Mouse (Mus musculus): ENCODE data around the gene Smad3.

DNA sequence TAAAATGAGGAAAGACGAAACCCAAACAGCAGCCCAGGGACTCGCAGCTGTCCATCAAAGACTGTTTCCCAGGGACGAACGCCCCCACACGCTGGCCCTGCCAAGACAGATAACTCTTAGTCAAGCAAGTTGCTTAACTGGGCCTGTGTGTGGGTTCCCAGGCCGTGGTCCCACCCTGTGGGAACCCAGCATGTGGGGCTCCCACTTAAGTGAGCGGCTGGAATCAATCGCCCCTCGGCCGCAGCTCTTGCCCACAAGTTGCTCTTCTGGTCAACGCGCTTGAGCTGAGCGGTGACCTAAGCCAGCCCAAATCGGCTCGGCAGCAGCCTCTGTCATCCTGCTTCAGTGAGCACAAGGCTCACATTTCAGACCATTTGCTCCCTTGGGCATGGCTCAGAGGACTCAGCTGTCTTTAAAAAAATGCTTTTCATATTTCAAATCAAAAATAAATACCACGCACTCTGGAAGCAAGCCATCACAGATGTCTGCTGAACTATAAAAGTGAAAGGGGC is 55.2 kb downstream of the Smad3 start:
- TF ChIP-seq CTCF (IDR thresholded peaks at IDR 0.05) (no peak), EP300 (IDR thresholded peaks at IDR 0.05; ENCODE audit: insufficient read depth, low read depth, low read length) (no peak)

Measured in heart, adult 2 months (tissue).